Mouse (Mus musculus) CD4-positive, CD25-positive, alpha-beta regulatory T cell, adult 2 months (primary cell): ENCODE results near the gene Necab3.

Source experiments
- DNase-seq: peaks from one replicate; pipeline ENCODE4 v3.0.0-alpha.2; 2012; ENCODE audit warnings: low read depth, low spot score

The Necab3 gene

GRCm38 (mm10) chr2:154572996-154573395 is 14.3 kb upstream of the Necab3 start:
- no peak for DNase-seq

GRCm38 (mm10) chr2:154571976-154572375 is 13.3 kb upstream of the Necab3 start:
- DNase-seq, result no peak

DNA sequence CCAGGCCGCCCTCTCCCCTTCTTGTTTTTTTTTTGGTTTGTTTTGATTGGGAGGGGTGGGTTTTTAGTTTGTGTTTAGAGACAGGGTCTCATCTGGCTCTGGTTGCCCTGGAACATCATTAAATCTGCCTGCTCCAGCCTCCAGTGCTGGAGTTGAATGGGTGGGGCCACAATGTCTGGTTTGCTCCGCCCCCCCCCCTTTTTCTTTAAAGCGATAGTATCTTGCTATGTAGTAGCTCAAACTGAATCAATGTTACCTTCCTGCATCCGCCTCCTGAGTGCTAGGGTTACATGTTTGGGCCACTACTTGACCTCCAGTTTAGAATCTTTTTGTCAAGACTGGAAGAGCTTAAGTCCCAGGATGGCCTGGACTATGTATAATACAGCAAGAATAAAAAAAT is 12.6 kb upstream of the Necab3 start:
- no peak for DNase-seq

DNA sequence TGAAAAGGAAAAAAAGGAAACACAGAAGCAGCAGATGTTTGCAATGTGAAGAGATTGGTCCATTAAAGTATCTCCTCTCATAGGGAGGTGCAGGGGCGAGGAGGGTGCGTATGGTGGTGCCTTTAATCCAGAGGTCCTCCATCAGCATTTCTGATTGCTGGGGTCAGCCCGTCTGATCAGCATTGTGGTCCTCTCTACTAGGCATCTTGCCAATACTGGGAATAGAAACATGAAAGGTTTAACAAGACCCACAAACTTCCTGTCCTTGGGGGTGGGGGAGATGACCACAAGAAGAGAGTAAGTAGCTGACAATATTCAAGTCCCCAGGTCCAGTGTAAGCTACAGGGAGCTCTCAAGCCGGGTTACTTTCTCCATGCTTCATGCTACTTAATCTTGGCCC is 12.0 kb upstream of the Necab3 start:
- no peak for DNase-seq

GRCm38 (mm10) chr2:154569836-154570286 is 11.2 kb upstream of the Necab3 start, which contains the start of gene E2f1:
Gene E2f1, minus strand, starts transcription at chr2:154569892.
- peak; percentile 97 for DNase-seq

GRCm38 (mm10) chr2:154569071-154569748 is 10.5 kb upstream of the Necab3 start:
- DNase-seq, result peak; percentile 71

- DNase-seq, result peak; percentile 14
Observed at GRCm38 (mm10) chr2:154568329-154569070, 9.8 kb upstream of the Necab3 start.

DNA sequence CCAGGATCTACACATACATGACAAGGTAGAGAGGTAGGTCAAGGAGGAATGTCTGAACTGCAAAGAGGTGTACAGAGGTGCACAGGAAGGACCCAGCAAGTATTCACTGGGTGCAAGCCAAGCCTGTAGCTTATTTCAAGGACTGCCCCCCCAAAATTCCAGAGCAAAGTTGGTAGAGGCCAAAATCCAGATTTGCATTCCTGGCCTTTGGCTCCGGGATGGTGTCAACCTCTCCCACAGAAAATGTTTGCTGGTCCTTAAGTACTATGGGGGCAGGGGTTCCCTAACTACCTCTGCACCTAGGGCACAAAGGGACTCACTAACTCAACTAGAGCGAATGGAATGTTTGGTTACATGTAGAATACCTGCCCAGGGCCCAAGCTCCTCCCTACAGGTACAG is 9.1 kb upstream of the Necab3 start:
- no peak for DNase-seq

- DNase-seq, result no peak
Observed at GRCm38 (mm10) chr2:154566641-154567040, 8.0 kb upstream of the Necab3 start.

- no peak for DNase-seq
Observed at GRCm38 (mm10) chr2:154565562-154565961, 6.9 kb upstream of the Necab3 start.

DNA sequence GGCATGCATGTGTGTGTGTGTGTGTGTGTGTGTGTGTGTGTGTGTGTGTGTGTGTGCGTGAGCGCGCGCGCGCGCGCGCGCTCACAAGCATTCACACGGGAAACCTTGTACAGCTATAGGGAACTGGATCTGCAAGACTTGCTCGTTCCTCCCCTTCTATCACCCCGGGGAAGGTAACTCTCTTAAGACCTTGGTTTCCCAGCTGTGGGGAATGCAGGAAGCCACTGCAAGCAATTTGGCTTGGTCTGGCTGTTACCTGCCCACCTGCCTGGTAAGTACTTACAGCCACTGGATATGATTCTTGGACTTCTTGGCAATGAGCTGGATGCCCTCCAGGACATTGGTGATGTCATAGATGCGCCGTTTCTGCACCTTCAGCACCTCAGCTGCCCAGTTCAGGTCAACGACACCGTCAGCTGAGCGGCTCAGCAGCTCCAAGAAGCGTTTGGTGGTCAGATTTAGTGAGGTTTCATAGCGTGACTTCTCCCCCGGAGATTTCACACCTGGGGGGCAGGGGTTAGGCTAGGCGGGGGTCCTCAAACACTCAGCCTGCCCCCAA is 5.0 kb upstream of the Necab3 start:
- DNase-seq, result no peak

GRCm38 (mm10) chr2:154557184-154557832 is 1.4 kb downstream of the Necab3 start:
- no peak for DNase-seq

GRCm38 (mm10) chr2:154555235-154555634 is 3.5 kb downstream of the Necab3 start:
- DNase-seq, result no peak

GRCm38 (mm10) chr2:154552424-154552907 is 6.2 kb downstream of the Necab3 start:
- peak; percentile 74 for DNase-seq

DNA sequence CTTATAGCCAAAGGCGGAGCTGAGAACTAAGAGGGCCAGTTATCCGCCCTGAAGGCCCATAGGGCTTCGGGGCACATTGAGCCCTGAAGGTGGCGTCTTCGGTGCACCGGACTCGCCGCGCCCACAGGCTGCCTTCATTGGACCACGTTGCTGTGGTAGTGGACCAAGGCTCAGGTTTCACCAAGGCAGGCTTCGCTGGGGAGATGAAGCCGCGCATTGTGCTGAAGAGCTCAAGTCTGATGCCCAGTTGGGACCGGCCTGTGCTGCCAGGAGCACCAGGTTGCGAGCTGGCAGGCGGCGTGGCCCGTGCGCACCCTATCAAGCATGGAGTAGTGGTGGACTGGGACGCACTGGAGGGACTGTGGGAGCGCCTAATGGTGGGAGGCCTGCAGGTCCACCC is 6.8 kb downstream of the Necab3 start:
- no peak for DNase-seq

DNA sequence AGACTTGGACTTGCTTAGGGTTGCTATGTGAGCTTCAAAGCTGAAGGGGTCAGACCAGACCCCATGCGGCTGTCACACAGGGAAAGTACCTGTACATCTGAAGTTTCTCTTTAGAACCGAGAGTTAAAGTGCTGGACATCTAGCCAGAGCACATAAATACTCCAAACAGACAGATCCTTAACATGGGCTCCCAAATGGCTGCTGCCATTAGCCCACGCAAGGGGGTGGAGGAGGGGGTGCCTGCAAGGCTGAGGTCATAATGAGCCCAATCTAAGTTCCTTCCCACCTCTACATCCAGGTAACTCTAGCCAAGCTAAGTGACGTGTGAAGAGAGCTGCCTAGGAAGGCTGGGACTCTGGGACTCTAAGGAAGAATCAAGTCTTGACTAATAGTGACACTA is 7.2 kb downstream of the Necab3 start, which contains the start of gene Actl10:
Gene Actl10, plus strand, starts transcription at position 301 of the 400 bp plus-strand sequence.
- no peak for DNase-seq

- DNase-seq, result no peak
Observed at GRCm38 (mm10) chr2:154550937-154551336, 7.8 kb downstream of the Necab3 start.

DNA sequence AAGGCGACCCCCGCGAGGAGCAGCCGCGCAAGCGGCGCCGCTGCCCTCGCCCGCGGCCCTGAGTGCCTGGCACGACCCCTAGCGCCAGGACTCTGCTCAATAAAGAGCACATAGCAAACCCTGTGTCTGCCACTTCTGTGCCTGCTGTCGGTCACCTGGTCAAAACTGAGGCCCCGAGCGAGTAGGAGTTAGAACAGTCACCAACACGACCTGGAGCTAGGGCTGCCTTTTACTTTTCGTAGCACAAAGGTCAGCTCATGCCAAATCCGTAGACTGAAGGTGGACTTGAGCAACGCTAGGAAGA is 8.9 kb downstream of the Necab3 start:
- no peak for DNase-seq

- peak; percentile 61 for DNase-seq
Observed at GRCm38 (mm10) chr2:154549127-154549885, 9.4 kb downstream of the Necab3 start.

GRCm38 (mm10) chr2:154548688-154549087 is 10.0 kb downstream of the Necab3 start:
- no peak for DNase-seq

GRCm38 (mm10) chr2:154546711-154547110 is 12.0 kb downstream of the Necab3 start, which contains the start of gene 1700003F12Rik:
Gene 1700003F12Rik, plus strand, starts transcription at chr2:154547085.
- no peak for DNase-seq
